8 mouse cellular contexts compared by ENCODE assay signal in genomic region chr10:62577673-62578337, GRCm38 (mm10). TPM values are rescaled to one million over a fixed set of nuclear protein-coding genes. Genes with fewer than 3 reads are reported as not detected.
DNase-seq lines count a peak whose midpoint lies in the region; ATAC-seq and TF ChIP-seq lines count a peak whose summit lies in the region.

No protein-coding gene starts in this region.

- peak; percentile 57 to 76 for DNase-seq in layer of hippocampus, adult 18-20 months (ENCODE audit: low spot score in 2 of 2)
- no peak for DNase-seq in layer of hippocampus, postnatal 14 days (ENCODE audit: low spot score in 2 of 2)
- peak; percentile 73 for DNase-seq in R1 (ENCODE audit: low read depth, low spot score)
- DNase-seq in forebrain, embryonic 10.5 days (ENCODE audit: extremely low spot score, low spot score): no peak
- DNase-seq in limb, embryonic 14.5 days (ENCODE audit: low spot score): no peak
- DNase-seq in spleen, adult 12 weeks (ENCODE audit: low spot score): no peak
- DNase-seq in kidney, postnatal 25 days: no peak

- no peaks in the 10 kb centered on the region for H3K9me3 ChIP-seq in forebrain, embryonic 10.5 days
- H3K9me3 ChIP-seq in limb, embryonic 14.5 days (ENCODE audit: control insufficient read depth, low read length): no peaks in the 10 kb centered on the region

- peak overlapping the region; percentile 82 for H3K9ac ChIP-seq in limb, embryonic 14.5 days (ENCODE audit: low read depth, low read length, severe bottlenecking)

- ATAC-seq in limb, embryonic 14.5 days (ENCODE audit: low FRiP score, low read depth): peak; percentile 81

- TF ChIP-seq POLR2A in limb, embryonic 14.5 days (IDR thresholded peaks at IDR 0.05; ENCODE audit: borderline replicate concordance, extremely low read depth, insufficient read depth, insufficient read length): no peak
- no peak for TF ChIP-seq POLR2A in small intestine, adult 2 months (IDR thresholded peaks at IDR 0.05; ENCODE audit: low read depth, low read length)

- no peak for TF ChIP-seq CTCF in small intestine, adult 2 months (IDR thresholded peaks at IDR 0.05; ENCODE audit: extremely low read depth, insufficient read length, insufficient replicate concordance, low read depth, low read length)

- WGBS in forebrain, embryonic 10.5 days: under 1% methylated on average over 54 of the region's 54 CpGs
- WGBS in limb, embryonic 14.5 days: under 1% methylated on average over 41 of the region's 54 CpGs
- under 1% methylated on average over 54 of the region's 54 CpGs for WGBS in small intestine, adult 2 months

- H3K27ac ChIP-seq in forebrain, embryonic 10.5 days: peak overlapping the region; percentile 84
- H3K27ac ChIP-seq in limb, embryonic 14.5 days (replicated peaks; ENCODE audit: low read depth, low read length): peak overlapping the region; percentile 79
- 0 out of 2 replicates have a peak overlapping the region, but pooled peaks have one; percentile 33 for H3K27ac ChIP-seq in small intestine, adult 2 months (ENCODE audit: insufficient read depth, low read depth, low read length)

- H3K36me3 ChIP-seq in forebrain, embryonic 10.5 days (replicated peaks): peaks cover 67% of the 10 kb centered on the region
- peaks cover 53% of the 10 kb centered on the region for H3K36me3 ChIP-seq in limb, embryonic 14.5 days (ENCODE audit: control insufficient read depth, insufficient read depth, low read length)
- H3K36me3 ChIP-seq in small intestine, adult 2 months (ENCODE audit: control insufficient read depth, insufficient read depth, low read length): peaks cover 36% of the 10 kb centered on the region

- peaks cover 17% of the 10 kb centered on the region for H3K4me1 ChIP-seq in forebrain, embryonic 10.5 days
- H3K4me1 ChIP-seq in limb, embryonic 14.5 days (ENCODE audit: control insufficient read depth, insufficient read depth, low read length): peaks cover 7% of the 10 kb centered on the region
- peaks cover 3% of the 10 kb centered on the region for H3K4me1 ChIP-seq in small intestine, adult 2 months (ENCODE audit: control insufficient read depth, insufficient read depth, insufficient read length, low read length)

- H3K4me3 ChIP-seq in forebrain, embryonic 10.5 days: peak overlapping the region; percentile 96
- peak overlapping the region; percentile 86 for H3K4me3 ChIP-seq in limb, embryonic 14.5 days (replicated peaks; ENCODE audit: low read length)
- peak overlapping the region; percentile 89 for H3K4me3 ChIP-seq in small intestine, adult 2 months (ENCODE audit: low read depth, low read length)

- no peaks in the 10 kb centered on the region for H3K27me3 ChIP-seq in forebrain, embryonic 10.5 days (ENCODE audit: poor library complexity, severe bottlenecking)
- H3K27me3 ChIP-seq in limb, embryonic 14.5 days (ENCODE audit: control insufficient read depth, insufficient read depth, low read length): no peaks in the 10 kb centered on the region
- H3K27me3 ChIP-seq in small intestine, adult 2 months (ENCODE audit: control insufficient read depth, insufficient read depth, low read length): no peaks in the 10 kb centered on the region

- peak overlapping the region; percentile 82 for H3K4me2 ChIP-seq in limb, embryonic 14.5 days (replicated peaks; ENCODE audit: low read depth, low read length, severe bottlenecking)

RNA-seq across cellular contexts. Expression of gene Kif1bp, which starts 0.5 kb away (rescaled TPM):
- total RNA-seq in layer of hippocampus, adult 18-20 months (2021): 100 to 1,000 TPM; 206 to 215 TPM
- 100 to 1,000 TPM; 184 to 187 TPM for total RNA-seq in layer of hippocampus, postnatal 14 days (2021)
- 32.6 and 32.8 TPM in 2 replicates for polyA plus RNA-seq in forebrain, embryonic 10.5 days (2016; fragmentation: Nextera tagmentation; extraction: Ambion mirVana)
- polyA plus RNA-seq in limb, embryonic 14.5 days (2012; rRNA removed): 35.1 and 36.1 TPM in 2 replicates
- 44.6 and 46.1 TPM in 2 replicates for polyA plus RNA-seq in limb, embryonic 14.5 days (2014; fragmentation: Nextera tagmentation; extraction: Ambion mirVana)
- 21.0 and 21.2 TPM in 2 replicates for polyA plus RNA-seq in small intestine, adult 2 months (2012; rRNA removed)

RNA-seq across cellular contexts. Expression of gene Ddx21, which starts 24.3 kb away (rescaled TPM):
- 10 to 100 TPM; 18.3 to 22.7 TPM for total RNA-seq in layer of hippocampus, adult 18-20 months (2021)
- total RNA-seq in layer of hippocampus, postnatal 14 days (2021): 10 to 100 TPM; 24.3 to 26.0 TPM
- 40.6 TPM in 2 replicates for polyA plus RNA-seq in forebrain, embryonic 10.5 days (2016; fragmentation: Nextera tagmentation; extraction: Ambion mirVana)
- 35.3 and 43.5 TPM in 2 replicates for polyA plus RNA-seq in limb, embryonic 14.5 days (2012; rRNA removed)
- polyA plus RNA-seq in limb, embryonic 14.5 days (2014; fragmentation: Nextera tagmentation; extraction: Ambion mirVana): 26.0 and 26.8 TPM in 2 replicates
- polyA plus RNA-seq in small intestine, adult 2 months (2012; rRNA removed): 1.9 and 2.3 TPM in 2 replicates

RNA-seq across cellular contexts. Expression of gene Srgn, which starts 50.6 kb away (rescaled TPM):
- total RNA-seq in layer of hippocampus, adult 18-20 months (2021): 1 to 10 TPM; 3.8 to 5.8 TPM
- 10 to 100 TPM; 10.0 to 11.9 TPM for total RNA-seq in layer of hippocampus, postnatal 14 days (2021)
- 2.3 and 3.0 TPM in 2 replicates for polyA plus RNA-seq in forebrain, embryonic 10.5 days (2016; fragmentation: Nextera tagmentation; extraction: Ambion mirVana)
- 11.2 and 14.7 TPM in 2 replicates for polyA plus RNA-seq in limb, embryonic 14.5 days (2012; rRNA removed)
- 35.3 and 49.4 TPM in 2 replicates for polyA plus RNA-seq in limb, embryonic 14.5 days (2014; fragmentation: Nextera tagmentation; extraction: Ambion mirVana)
- polyA plus RNA-seq in small intestine, adult 2 months (2012; rRNA removed): 6.5 and 8.2 TPM in 2 replicates

Comparison
In these comparisons a context has a peak if more than half of its experiments do, and no peak if none do; other contexts are left out.
1. DNase-seq: peak in layer of hippocampus, adult 18-20 months (2 of 2) and R1 (single experiment); none in layer of hippocampus, postnatal 14 days (0 of 2), forebrain, embryonic 10.5 days (single experiment), limb, embryonic 14.5 days (single experiment), spleen, adult 12 weeks (single experiment) and kidney, postnatal 25 days (0 of 2).
2. H3K27ac ChIP-seq: peak in every context shown above with its lines; median percentile 84 in forebrain, embryonic 10.5 days; 79 in limb, embryonic 14.5 days; 33 in small intestine, adult 2 months.
3. Peak in every context shown above with its lines, with median percentiles within 50 percentile points of each other: H3K4me3 ChIP-seq.